Mouse (Mus musculus) limb, embryonic 14.5 days (tissue): Measurements from ENCODE around the gene Vmn2r67. TPM values are rescaled to one million over a fixed set of nuclear protein-coding genes. Genes with fewer than 3 reads are reported as not detected.
"Not testable (repeated sequence)": the region's sequence is repeated elsewhere in the genome, so short reads cannot be mapped to it uniquely, and the experiment has no call there.

Experiments used
- ATAC-seq: fragments of 200-750 bp; cut with Nextera tagmentation; 2 replicates; pipeline ENCODE4 v1.8.0; 2017; ENCODE audit warnings: low read depth, moderate number of reproducible peaks, moderate TSS enrichment; ENCODE audit not compliant: low FRiP score
- DNase-seq: peaks from one replicate; pipeline ENCODE4 v3.0.0-alpha.2; 2015; ENCODE audit warnings: low spot score
- H3K27ac ChIP-seq: fragments of 300-500 bp; sonication (generic); replicated peaks from 2 replicates; pipeline ENCODE4 v1.5.1; 2014; ENCODE audit warnings: low read depth, mild to moderate bottlenecking, low read length, moderate library complexity, mixed read lengths
- H3K27me3 ChIP-seq: fragments of 300-500 bp; sonication (generic); 2 replicates; pipeline ENCODE4 v1.6.1; 2014; ENCODE audit warnings: low read length, mixed read lengths; ENCODE audit not compliant: control insufficient read depth, insufficient read depth
- H3K36me3 ChIP-seq: fragments of 300-500 bp; sonication (generic); 2 replicates; pipeline ENCODE4 v1.6.1; 2014; ENCODE audit warnings: mild to moderate bottlenecking, low read length, moderate library complexity, mixed read lengths; ENCODE audit not compliant: control insufficient read depth, insufficient read depth
- H3K4me1 ChIP-seq: fragments of 300-500 bp; sonication (generic); 2 replicates; pipeline ENCODE4 v1.6.1; 2014; ENCODE audit warnings: antibody characterized with exemption, low read length, mixed read lengths; ENCODE audit not compliant: control insufficient read depth, insufficient read depth
- H3K4me2 ChIP-seq: fragments of 300-500 bp; sonication (generic); replicated peaks from 2 replicates; pipeline ENCODE4 v1.6.1; 2014; ENCODE audit warnings: low read depth, mild to moderate bottlenecking, low read length, moderate library complexity; ENCODE audit not compliant: severe bottlenecking
- H3K4me3 ChIP-seq: fragments of 300-500 bp; sonication (generic); replicated peaks from 2 replicates; pipeline ENCODE4 v1.5.1; 2014; ENCODE audit warnings: low read length
- H3K9ac ChIP-seq: fragments of 300-500 bp; sonication (generic); 2 replicates; pipeline ENCODE4 v1.6.1; 2014; ENCODE audit warnings: mild to moderate bottlenecking, low read depth, low read length, moderate library complexity; ENCODE audit not compliant: severe bottlenecking
- H3K9me3 ChIP-seq: fragments of 300-500 bp; sonication (generic); 2 replicates; pipeline ENCODE4 v1.6.1; 2016; ENCODE audit warnings: low read length; ENCODE audit not compliant: control insufficient read depth
- POLR2A ChIP-seq: fragments of 200-500 bp; IDR thresholded peaks from 2 replicates; pipeline ENCODE4 v1.8.0; 2012; ENCODE audit warnings: inconsistent platforms, mild to moderate bottlenecking, moderate library complexity, borderline replicate concordance; ENCODE audit not compliant: insufficient read depth, insufficient read length; ENCODE audit errors: extremely low read depth
- WGBS: fragments of 180-500 bp; shearing (Covaris S2); extraction: QIAGEN DNeasy Blood & Tissue Kit; methylation state at CpG from one replicate; pipeline ENCODE4 v1.1.7; 2014; 5-methylcytosine and 5-hydroxymethylcytosine counted together
- polyA plus RNA-seq, 2 experiments: library from polyadenylated mRNA; depleted of rRNA in 1 of 2; stranded (reverse) in 1 of 2; unstranded in 1 of 2; fragments of >200 nt; fragmentation: Nextera tagmentation in 1 of 2; extraction: Ambion mirVana in 1 of 2; gene quantifications; 2 replicates each; pipeline versions ENCODE4 v1.2.1 to v1.2.3; 2012 to 2014

Vmn2r67 gene
- not detected in 2 replicates for polyA plus RNA-seq (2012; rRNA removed)
- not detected in 2 replicates for polyA plus RNA-seq (2014; fragmentation: Nextera tagmentation; extraction: Ambion mirVana)

DNA sequence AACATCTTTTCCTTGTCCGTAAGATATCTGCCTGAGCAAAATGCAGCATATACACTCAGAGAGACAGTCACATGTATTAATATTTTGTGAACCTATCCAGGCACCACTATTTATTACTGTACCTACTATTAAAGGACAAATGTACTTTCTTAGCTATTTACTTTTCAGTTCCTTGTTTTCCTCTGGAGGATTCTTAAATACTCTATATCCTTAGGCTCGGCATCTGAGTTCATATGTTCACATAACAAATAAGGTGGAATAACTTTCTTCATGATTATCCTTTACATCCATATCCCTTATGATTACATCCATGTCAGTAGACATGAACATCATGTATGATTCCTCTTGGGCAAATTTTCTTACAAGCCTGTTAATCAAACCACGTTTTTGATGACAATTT is at the start of gene Vmn2r67:
Vmn2r67 (minus strand) TSS at position 101 of the 400 bp plus-strand sequence.
- no peak for TF ChIP-seq POLR2A
- H3K9ac ChIP-seq = no peak within 1 kb of the TSS
- H3K9me3 ChIP-seq = no peaks in the 10 kb centered on the region
- no peak within 1 kb of the TSS for H3K4me3 ChIP-seq
- DNase-seq = no peak
- H3K36me3 ChIP-seq = no peaks in the 10 kb centered on the region
- H3K4me1 ChIP-seq = no peaks in the 10 kb centered on the region
- H3K27ac ChIP-seq = no peak within 1 kb of the TSS
- no peaks in the 10 kb centered on the region for H3K27me3 ChIP-seq
- ATAC-seq = no peak
- no peak within 1 kb of the TSS for H3K4me2 ChIP-seq
- 77% methylated on average over 3 of the region's 3 CpGs for WGBS

DNA sequence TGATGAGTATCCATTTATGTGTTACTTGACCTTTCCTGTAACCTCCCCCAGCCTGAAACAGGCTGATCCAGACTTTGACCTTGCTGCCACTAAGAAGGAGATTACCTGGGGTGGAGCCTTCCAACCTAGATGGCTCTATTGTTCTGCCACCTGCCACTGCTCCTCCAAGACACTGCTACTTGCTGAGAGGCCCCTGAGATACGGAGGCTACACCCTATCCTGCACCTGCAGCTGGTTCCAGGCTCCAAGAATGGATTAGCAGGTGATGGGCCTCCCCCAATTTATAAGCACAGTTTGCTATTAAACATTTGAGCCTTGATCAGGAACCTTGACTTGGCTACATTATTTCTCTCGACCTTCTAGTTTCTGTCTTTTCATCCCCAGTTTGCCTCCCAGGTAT is 51.3 kb downstream of the Vmn2r67 start:
- not testable (repeated sequence) for H3K4me1 ChIP-seq, H3K9me3 ChIP-seq, DNase-seq, H3K36me3 ChIP-seq, H3K4me2 ChIP-seq, ATAC-seq, H3K27ac ChIP-seq, H3K27me3 ChIP-seq, H3K4me3 ChIP-seq, H3K9ac ChIP-seq
- 45% methylated on average over 2 of the region's 2 CpGs for WGBS

Other genes with a start within 250 kb of the Vmn2r67 start
- gene Vmn2r65, start 191.9 kb downstream of the Vmn2r67 start, polyA plus RNA-seq (2012; rRNA removed) = not detected in 2 replicates
- gene Vmn2r65, start 191.9 kb downstream of the Vmn2r67 start, polyA plus RNA-seq (2014; fragmentation: Nextera tagmentation; extraction: Ambion mirVana) = not detected in 2 replicates
- not detected in 2 replicates for gene Vmn2r66, start 143.7 kb downstream of the Vmn2r67 start, polyA plus RNA-seq (2012; rRNA removed)
- not detected in 2 replicates for gene Vmn2r66, start 143.7 kb downstream of the Vmn2r67 start, polyA plus RNA-seq (2014; fragmentation: Nextera tagmentation; extraction: Ambion mirVana)
- gene Vmn2r68, start 81.8 kb upstream of the Vmn2r67 start, polyA plus RNA-seq (2012; rRNA removed) = not detected in 2 replicates
- gene Vmn2r68, start 81.8 kb upstream of the Vmn2r67 start, polyA plus RNA-seq (2014; fragmentation: Nextera tagmentation; extraction: Ambion mirVana) = not detected in 2 replicates